Mouse (Mus musculus): ENCODE results near the gene Adgrl3. TPM values are rescaled to one million over a fixed set of nuclear protein-coding genes. Genes with fewer than 3 reads are reported as not detected.

The Adgrl3 gene
- polyA plus RNA-seq, 1 experiment: 0.36 TPM

DNA sequence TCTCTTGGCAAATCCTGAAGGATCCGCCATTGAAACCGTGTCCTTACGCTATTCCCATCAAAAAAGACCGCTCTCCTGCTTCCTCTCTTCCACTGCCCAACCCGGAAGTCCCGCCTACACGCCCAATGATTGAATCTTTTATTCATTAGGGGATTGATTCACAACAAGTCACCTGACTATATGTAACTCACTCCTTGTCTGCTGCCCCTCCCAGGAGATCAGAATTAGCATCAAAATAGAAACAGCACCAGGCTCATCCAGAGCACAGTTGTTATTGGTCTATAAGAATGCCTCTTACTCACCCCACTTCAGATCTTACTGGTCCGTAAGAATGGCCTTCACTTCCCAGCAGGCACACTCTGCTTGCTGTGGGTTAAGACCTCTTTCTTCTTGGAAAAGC lies 536.1 kb downstream of the Adgrl3 start:
- no peaks in the 10 kb centered on the region for H3K9me3 ChIP-seq (replicated peaks; ENCODE audit: control insufficient read depth, insufficient read depth, low read length, poor library complexity, severe bottlenecking)
- no peaks in the 10 kb centered on the region for H3K27me3 ChIP-seq (ENCODE audit: control insufficient read depth, insufficient read depth, low read length, poor library complexity, severe bottlenecking)
- TF ChIP-seq CTCF (IDR thresholded peaks at IDR 0.05; ENCODE audit: low read depth, low read length) (no peak), POLR2A (IDR thresholded peaks at IDR 0.05; ENCODE audit: insufficient read depth, low read length) (no peak), EP300 (IDR thresholded peaks at IDR 0.05; ENCODE audit: insufficient read depth, low read depth, low read length) (no peak)
- H3K36me3 ChIP-seq (ENCODE audit: control insufficient read depth, insufficient read depth, low read length, poor library complexity, severe bottlenecking): no peaks in the 10 kb centered on the region; the same call in 1 of the 2 replicates
- peak overlapping the region; percentile 100 for H3K4me3 ChIP-seq (ENCODE audit: low read depth, low read length)
- H3K9ac ChIP-seq (ENCODE audit: low read depth, poor library complexity, severe bottlenecking): peak overlapping the region; percentile 97
- no peaks in the 10 kb centered on the region for H3K4me1 ChIP-seq (ENCODE audit: control insufficient read depth, insufficient read depth, low read length)
- H3K27ac ChIP-seq (ENCODE audit: insufficient read depth, low read length): peak overlapping the region; percentile 97

DNA sequence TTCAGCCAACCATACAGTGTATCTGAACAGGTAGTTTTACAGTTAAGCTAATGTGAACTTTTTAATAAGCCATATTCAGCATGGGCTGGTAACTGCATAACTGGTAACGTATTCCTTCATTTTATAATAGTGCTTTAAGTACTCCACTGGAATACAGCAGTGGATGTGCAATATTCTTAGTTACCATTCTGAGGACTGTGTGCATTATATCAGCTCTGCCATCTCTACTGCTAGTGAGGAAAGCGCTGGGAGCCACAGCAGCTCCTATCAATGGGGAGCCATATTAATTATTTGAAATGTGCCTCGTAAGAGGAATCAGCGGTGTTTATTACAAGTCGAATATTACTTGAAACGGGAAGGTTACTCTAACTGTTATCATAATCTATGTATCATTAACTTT lies 539.0 kb downstream of the Adgrl3 start:
- no peak overlapping the region for H3K27ac ChIP-seq (ENCODE audit: insufficient read depth, low read length)
- H3K4me1 ChIP-seq (ENCODE audit: control insufficient read depth, insufficient read depth, low read length): no peaks in the 10 kb centered on the region
- no peak for TF ChIP-seq POLR2A (IDR thresholded peaks at IDR 0.05; ENCODE audit: insufficient read depth, low read length)
- TF ChIP-seq CTCF (IDR thresholded peaks at IDR 0.05; ENCODE audit: low read depth, low read length): no peak
- no peak for TF ChIP-seq EP300 (IDR thresholded peaks at IDR 0.05; ENCODE audit: insufficient read depth, low read depth, low read length)
- no peaks in the 10 kb centered on the region for H3K27me3 ChIP-seq (ENCODE audit: control insufficient read depth, insufficient read depth, low read length, poor library complexity, severe bottlenecking)
- H3K4me3 ChIP-seq (ENCODE audit: low read depth, low read length): no peak overlapping the region
- no peak overlapping the region for H3K9ac ChIP-seq (ENCODE audit: low read depth, poor library complexity, severe bottlenecking)
- no peaks in the 10 kb centered on the region for H3K9me3 ChIP-seq (replicated peaks; ENCODE audit: control insufficient read depth, insufficient read depth, low read length, poor library complexity, severe bottlenecking)
- no peaks in the 10 kb centered on the region for H3K36me3 ChIP-seq (ENCODE audit: control insufficient read depth, insufficient read depth, low read length, poor library complexity, severe bottlenecking)

DNA sequence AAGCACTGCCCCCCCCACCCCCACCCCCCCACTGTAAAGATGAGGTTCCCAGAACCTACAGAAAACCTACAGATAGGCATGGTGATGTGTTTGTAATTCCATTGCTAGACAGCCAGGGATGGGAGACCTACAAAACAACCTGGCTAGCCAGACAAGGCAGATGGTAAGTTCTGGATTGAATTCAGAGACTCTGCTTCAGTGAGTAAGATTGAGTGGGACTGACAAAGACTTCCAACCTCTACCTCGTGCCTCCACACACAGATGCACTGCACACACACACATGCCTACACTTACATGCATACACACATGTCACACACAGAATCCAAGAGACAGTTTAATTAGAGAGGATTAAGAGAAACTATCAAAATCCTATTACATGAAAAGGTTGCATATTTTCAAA lies 544.4 kb downstream of the Adgrl3 start:
- H3K4me3 ChIP-seq (ENCODE audit: low read depth, low read length): no peak overlapping the region
- H3K27ac ChIP-seq (ENCODE audit: insufficient read depth, low read length): no peak overlapping the region
- no peak overlapping the region for H3K9ac ChIP-seq (ENCODE audit: low read depth, poor library complexity, severe bottlenecking)
- no peaks in the 10 kb centered on the region for H3K27me3 ChIP-seq (ENCODE audit: control insufficient read depth, insufficient read depth, low read length, poor library complexity, severe bottlenecking)
- H3K36me3 ChIP-seq (ENCODE audit: control insufficient read depth, insufficient read depth, low read length, poor library complexity, severe bottlenecking): no peaks in the 10 kb centered on the region
- H3K9me3 ChIP-seq (replicated peaks; ENCODE audit: control insufficient read depth, insufficient read depth, low read length, poor library complexity, severe bottlenecking): no peaks in the 10 kb centered on the region
- no peaks in the 10 kb centered on the region for H3K4me1 ChIP-seq (ENCODE audit: control insufficient read depth, insufficient read depth, low read length)
- TF ChIP-seq EP300 (IDR thresholded peaks at IDR 0.05; ENCODE audit: insufficient read depth, low read depth, low read length) (no peak), CTCF (IDR thresholded peaks at IDR 0.05; ENCODE audit: low read depth, low read length) (no peak), POLR2A (IDR thresholded peaks at IDR 0.05; ENCODE audit: insufficient read depth, low read length) (no peak)

DNA sequence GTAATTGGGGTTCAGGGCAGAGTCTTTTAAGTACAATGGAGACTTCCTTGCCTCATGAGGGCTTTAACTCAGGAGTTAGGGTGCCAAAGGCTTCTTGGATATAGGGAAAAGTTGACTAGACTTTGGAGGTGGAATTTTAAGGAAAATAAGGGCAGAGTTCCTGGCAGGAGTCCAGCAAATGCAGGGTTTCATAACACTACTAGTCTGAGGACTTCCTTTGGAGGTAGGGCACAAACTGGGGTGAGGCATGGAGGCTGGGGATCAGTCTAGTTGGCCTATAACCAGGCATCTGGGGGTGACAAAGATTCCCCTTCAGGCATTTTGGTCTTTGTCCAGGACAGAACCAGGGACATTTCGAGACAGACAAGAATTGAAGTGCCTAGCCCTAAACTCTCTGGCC lies 546.6 kb downstream of the Adgrl3 start:
- no peaks in the 10 kb centered on the region for H3K4me1 ChIP-seq (ENCODE audit: control insufficient read depth, insufficient read depth, low read length)
- TF ChIP-seq EP300 (IDR thresholded peaks at IDR 0.05; ENCODE audit: insufficient read depth, low read depth, low read length) (no peak), POLR2A (IDR thresholded peaks at IDR 0.05; ENCODE audit: insufficient read depth, low read length) (no peak), CTCF (IDR thresholded peaks at IDR 0.05; ENCODE audit: low read depth, low read length) (no peak)

DNA sequence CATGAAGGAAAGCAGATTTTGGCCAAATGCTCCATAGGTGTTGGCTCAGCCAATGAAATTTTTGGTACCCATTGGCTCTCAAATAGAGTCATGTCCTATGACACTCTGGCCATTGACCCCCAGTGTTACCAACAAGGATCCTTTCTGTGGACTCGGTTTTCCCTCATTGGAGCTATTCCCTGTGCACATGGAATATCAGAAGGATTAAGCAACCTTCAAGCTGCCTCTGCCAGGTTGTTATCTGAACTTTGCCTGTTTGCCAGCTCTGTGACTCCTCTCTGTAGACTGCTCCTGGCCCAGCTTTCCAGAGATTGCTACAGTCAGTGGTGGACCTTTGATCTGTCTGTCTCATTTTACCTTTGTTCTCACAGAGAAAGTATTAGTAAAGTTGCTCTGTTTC lies 548.8 kb downstream of the Adgrl3 start:
- H3K9me3 ChIP-seq (replicated peaks; ENCODE audit: control insufficient read depth, insufficient read depth, low read length, poor library complexity, severe bottlenecking): no peaks in the 10 kb centered on the region
- TF ChIP-seq CTCF (IDR thresholded peaks at IDR 0.05; ENCODE audit: low read depth, low read length) (no peak), EP300 (IDR thresholded peaks at IDR 0.05; ENCODE audit: insufficient read depth, low read depth, low read length) (no peak), POLR2A (IDR thresholded peaks at IDR 0.05; ENCODE audit: insufficient read depth, low read length) (no peak)
- no peak overlapping the region for H3K4me3 ChIP-seq (ENCODE audit: low read depth, low read length)
- H3K4me1 ChIP-seq (ENCODE audit: control insufficient read depth, insufficient read depth, low read length): no peaks in the 10 kb centered on the region
- H3K36me3 ChIP-seq (ENCODE audit: control insufficient read depth, insufficient read depth, low read length, poor library complexity, severe bottlenecking): no peaks in the 10 kb centered on the region
- no peak overlapping the region for H3K9ac ChIP-seq (ENCODE audit: low read depth, poor library complexity, severe bottlenecking)
- no peaks in the 10 kb centered on the region for H3K27me3 ChIP-seq (ENCODE audit: control insufficient read depth, insufficient read depth, low read length, poor library complexity, severe bottlenecking)
- no peak overlapping the region for H3K27ac ChIP-seq (ENCODE audit: insufficient read depth, low read length)

More for the DNA sequence above, 546.6 kb downstream of the Adgrl3 start:
- no peak overlapping the region for H3K27ac ChIP-seq (ENCODE audit: insufficient read depth, low read length)
- no peaks in the 10 kb centered on the region for H3K9me3 ChIP-seq (replicated peaks; ENCODE audit: control insufficient read depth, insufficient read depth, low read length, poor library complexity, severe bottlenecking)
- H3K9ac ChIP-seq (ENCODE audit: low read depth, poor library complexity, severe bottlenecking): no peak overlapping the region
- no peak overlapping the region for H3K4me3 ChIP-seq (ENCODE audit: low read depth, low read length)
- no peaks in the 10 kb centered on the region for H3K27me3 ChIP-seq (ENCODE audit: control insufficient read depth, insufficient read depth, low read length, poor library complexity, severe bottlenecking)
- H3K36me3 ChIP-seq (ENCODE audit: control insufficient read depth, insufficient read depth, low read length, poor library complexity, severe bottlenecking): no peaks in the 10 kb centered on the region

DNA sequence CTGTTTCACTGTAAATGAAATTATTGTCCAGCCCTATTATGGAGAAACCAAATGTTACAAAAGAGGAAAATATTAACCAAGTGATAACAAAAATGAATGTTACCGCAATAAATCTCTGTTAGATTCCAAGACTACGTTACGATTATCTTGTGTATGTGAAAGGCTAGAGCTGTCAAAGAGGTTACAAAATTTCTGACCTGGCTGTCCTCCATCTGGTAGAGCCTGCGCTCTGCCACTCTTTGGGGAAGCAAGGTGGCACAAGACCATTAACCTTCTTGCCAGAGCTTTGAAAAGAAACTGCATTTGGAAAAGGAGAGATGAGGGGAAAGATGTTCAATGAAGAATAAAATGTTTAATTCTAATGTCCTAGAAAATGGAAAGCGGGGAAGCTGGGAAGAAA lies 562.9 kb downstream of the Adgrl3 start:
- H3K27me3 ChIP-seq (ENCODE audit: control insufficient read depth, insufficient read depth, low read length, poor library complexity, severe bottlenecking): no peaks in the 10 kb centered on the region

More for the DNA sequence above, 562.9 kb downstream of the Adgrl3 start:
- H3K36me3 ChIP-seq (ENCODE audit: control insufficient read depth, insufficient read depth, low read length, poor library complexity, severe bottlenecking): no peaks in the 10 kb centered on the region
- H3K4me3 ChIP-seq (ENCODE audit: low read depth, low read length): no peak overlapping the region
- no peaks in the 10 kb centered on the region for H3K9me3 ChIP-seq (replicated peaks; ENCODE audit: control insufficient read depth, insufficient read depth, low read length, poor library complexity, severe bottlenecking)
- no peaks in the 10 kb centered on the region for H3K4me1 ChIP-seq (ENCODE audit: control insufficient read depth, insufficient read depth, low read length)
- TF ChIP-seq POLR2A (IDR thresholded peaks at IDR 0.05; ENCODE audit: insufficient read depth, low read length) (no peak), CTCF (IDR thresholded peaks at IDR 0.05; ENCODE audit: low read depth, low read length) (no peak), EP300 (IDR thresholded peaks at IDR 0.05; ENCODE audit: insufficient read depth, low read depth, low read length) (no peak)
- no peak overlapping the region for H3K27ac ChIP-seq (ENCODE audit: insufficient read depth, low read length)
- H3K9ac ChIP-seq (ENCODE audit: low read depth, poor library complexity, severe bottlenecking): no peak overlapping the region
